18 mouse cellular contexts compared by ENCODE assay signal in the genomic region with DNA sequence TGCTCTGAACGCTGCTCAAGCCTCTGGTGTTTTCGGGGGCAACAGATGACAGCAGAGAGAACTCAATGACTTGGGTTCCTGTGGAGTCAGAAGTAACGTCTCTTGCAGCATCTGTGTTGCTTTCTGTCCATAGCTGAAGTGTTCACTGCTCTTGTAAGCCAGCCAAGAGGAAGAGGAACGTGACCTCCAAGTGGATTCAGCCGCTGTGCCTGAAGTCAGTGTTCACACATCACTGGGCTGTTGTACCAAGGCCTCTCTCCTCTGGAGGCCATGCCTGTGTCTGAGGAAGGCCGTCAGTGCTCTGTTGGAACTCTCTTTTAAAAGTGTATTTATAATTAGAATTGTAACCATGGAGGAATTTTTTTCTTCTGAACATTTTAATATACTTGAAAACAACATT. TPM values are rescaled to one million over a fixed set of nuclear protein-coding genes. Genes with fewer than 3 reads are reported as not detected.
DNase-seq lines count a peak whose midpoint lies in the region; ATAC-seq and TF ChIP-seq lines count a peak whose summit lies in the region.
"Had no signal": no experiment of that assay in that cellular context is flagged by ENCODE, and none has a peak within 500 bp of the region (broad histone marks: within the 10 kb centered on the region; RNA-seq: fewer than 3 reads in every experiment).

No protein-coding gene starts in this region.

- H3K36me3 ChIP-seq in kidney, postnatal 0 days (ENCODE audit: insufficient read depth, low read length), result peaks cover 15% of the 10 kb centered on the region; the same call in 1 of the 2 replicates
- peaks cover 49% of the 10 kb centered on the region for H3K36me3 ChIP-seq in hindbrain, embryonic 14.5 days (replicated peaks; ENCODE audit: control insufficient read depth, insufficient read depth)

- peak; percentile 41 to 42 for DNase-seq in kidney, adult 8-10 months
- no peak for DNase-seq in kidney, adult 18-20 months
- DNase-seq in testis, postnatal 14 days (ENCODE audit: low spot score), result peak; percentile 24
- DNase-seq in testis, postnatal 10 days (ENCODE audit: low spot score), result no peak
- peak; percentile 49 for DNase-seq in kidney, postnatal 0 days (ENCODE audit: low spot score)
- no peak for DNase-seq in spleen, postnatal 14 days (ENCODE audit: low spot score in 2 of 2)
- no peak for DNase-seq in hindbrain, embryonic 14.5 days (ENCODE audit: low spot score)
- DNase-seq: cerebellum, postnatal 10 days; gastrocnemius, postnatal 36 days; right cerebral cortex, postnatal 25 days had no signal

- H3K4me3 ChIP-seq in kidney, postnatal 0 days (replicated peaks; ENCODE audit: low read depth, low read length), result no peak overlapping the region
- no peak overlapping the region for H3K4me3 ChIP-seq in hindbrain, embryonic 14.5 days (replicated peaks; ENCODE audit: low read length)
- H3K4me3 ChIP-seq: embryonic facial prominence, embryonic 13.5 days; hindbrain, embryonic 10.5 days; lung, embryonic 15.5 days; midbrain, embryonic 13.5 days; neural tube, embryonic 13.5 days; stomach, embryonic 15.5 days had no signal

- no peak overlapping the region for H3K27ac ChIP-seq in kidney, postnatal 0 days
- no peak overlapping the region for H3K27ac ChIP-seq in hindbrain, embryonic 14.5 days
- H3K27ac ChIP-seq: embryonic facial prominence, embryonic 13.5 days; hindbrain, embryonic 10.5 days; liver, embryonic 14.5 days; lung, embryonic 15.5 days; midbrain, embryonic 13.5 days; neural tube, embryonic 13.5 days; stomach, embryonic 15.5 days had no signal

- no peak overlapping the region for H3K4me2 ChIP-seq in kidney, postnatal 0 days (ENCODE audit: low read length)
- no peak overlapping the region for H3K4me2 ChIP-seq in hindbrain, embryonic 14.5 days (replicated peaks)
- H3K4me2 ChIP-seq: embryonic facial prominence, embryonic 13.5 days; lung, embryonic 15.5 days; midbrain, embryonic 13.5 days; neural tube, embryonic 13.5 days; stomach, embryonic 15.5 days had no signal

- H3K4me1 ChIP-seq in kidney, postnatal 0 days (replicated peaks; ENCODE audit: insufficient read depth, low read length), result no peaks in the 10 kb centered on the region
- no peaks in the 10 kb centered on the region for H3K4me1 ChIP-seq in hindbrain, embryonic 14.5 days (replicated peaks; ENCODE audit: control insufficient read depth, insufficient read depth, low read length)
- H3K4me1 ChIP-seq: embryonic facial prominence, embryonic 13.5 days; hindbrain, embryonic 10.5 days; lung, embryonic 15.5 days; midbrain, embryonic 13.5 days; neural tube, embryonic 13.5 days; stomach, embryonic 15.5 days had no signal

- H3K27me3 ChIP-seq in kidney, postnatal 0 days (ENCODE audit: insufficient read depth, low read length), result no peaks in the 10 kb centered on the region
- no peaks in the 10 kb centered on the region for H3K27me3 ChIP-seq in hindbrain, embryonic 14.5 days (ENCODE audit: control insufficient read depth, insufficient read depth, low read length)
- H3K27me3 ChIP-seq: embryonic facial prominence, embryonic 13.5 days; lung, embryonic 15.5 days; midbrain, embryonic 13.5 days; neural tube, embryonic 13.5 days; stomach, embryonic 15.5 days had no signal

- H3K9me3 ChIP-seq in kidney, postnatal 0 days (replicated peaks; ENCODE audit: low read length), result no peaks in the 10 kb centered on the region
- H3K9me3 ChIP-seq in hindbrain, embryonic 14.5 days (ENCODE audit: control insufficient read depth, low read length), result no peaks in the 10 kb centered on the region
- H3K9me3 ChIP-seq: embryonic facial prominence, embryonic 13.5 days; hindbrain, embryonic 10.5 days; lung, embryonic 15.5 days; midbrain, embryonic 13.5 days; neural tube, embryonic 13.5 days; stomach, embryonic 15.5 days had no signal

- TF ChIP-seq CTCF in kidney, postnatal 0 days (IDR thresholded peaks at IDR 0.05; ENCODE audit: low read depth), result no peak

- no peak overlapping the region for H3K9ac ChIP-seq in kidney, postnatal 0 days (ENCODE audit: low read depth, low read length)
- no peak overlapping the region for H3K9ac ChIP-seq in hindbrain, embryonic 14.5 days
- H3K9ac ChIP-seq: embryonic facial prominence, embryonic 13.5 days; liver, embryonic 14.5 days; lung, embryonic 15.5 days; midbrain, embryonic 13.5 days; neural tube, embryonic 13.5 days; stomach, embryonic 15.5 days had no signal

- ATAC-seq in kidney, postnatal 0 days (replicated peaks; ENCODE audit: low FRiP score, low read depth), result no peak
- no peak for ATAC-seq in hindbrain, embryonic 14.5 days (ENCODE audit: low FRiP score)
- ATAC-seq: forebrain, embryonic 16.5 days; midbrain, embryonic 13.5 days had no signal

- WGBS in kidney, postnatal 0 days, result 64% methylated on average over 6 of the region's 6 CpGs
- 83% methylated on average over 6 of the region's 6 CpGs for WGBS in hindbrain, embryonic 14.5 days

RNA-seq across cellular contexts. Expression of gene Snx4, which starts 9.2 kb away (rescaled TPM):
- 90.6 and 97.5 TPM in 2 replicates for polyA plus RNA-seq in kidney, postnatal 0 days (2015; fragmentation: Nextera tagmentation; extraction: Ambion mirVana)
- 94.9 and 105 TPM in 2 replicates for polyA plus RNA-seq in hindbrain, embryonic 14.5 days (2014; fragmentation: Nextera tagmentation; extraction: Ambion mirVana)

RNA-seq across cellular contexts. Expression of gene Osbpl11, which starts 57.2 kb away (rescaled TPM):
- polyA plus RNA-seq in kidney, postnatal 0 days (2015; fragmentation: Nextera tagmentation; extraction: Ambion mirVana), result 16.9 and 17.8 TPM in 2 replicates
- polyA plus RNA-seq in hindbrain, embryonic 14.5 days (2014; fragmentation: Nextera tagmentation; extraction: Ambion mirVana), result 18.0 and 20.9 TPM in 2 replicates

Comparison
In these comparisons a context has a peak if more than half of its experiments do, and no peak if none do; other contexts are left out.
1. DNase-seq: peak in kidney, adult 8-10 months (2 of 2), testis, postnatal 14 days (single experiment) and kidney, postnatal 0 days (single experiment); none in kidney, adult 18-20 months (single experiment), testis, postnatal 10 days (single experiment), spleen, postnatal 14 days (0 of 2) and hindbrain, embryonic 14.5 days (single experiment).